Mouse (Mus musculus): ENCODE data around the gene Rfc4. TPM values are rescaled to one million over a fixed set of nuclear protein-coding genes. Genes with fewer than 3 reads are reported as not detected.

Gene Rfc4
- polyA plus RNA-seq, 1 experiment from 2014 or later: 239 TPM

Small RNA genes within 50 kb of the gene (microRNA-seq; reads per million reads assigned to microRNA genes)
- not detected for gene Gm49346 (ENCODE audit: insufficient number of aligned reads)

Other genes with a start within 250 kb of the Rfc4 start
- gene Ahsg, start 236.5 kb downstream of the Rfc4 start, polyA plus RNA-seq (2014; fragmentation: Nextera tagmentation; extraction: Ambion mirVana): not detected in 2 replicates
- not detected in 2 replicates for gene Fetub, start 209.4 kb downstream of the Rfc4 start, polyA plus RNA-seq (2014; fragmentation: Nextera tagmentation; extraction: Ambion mirVana)
- 0.32 TPM in 1 of 2 replicates, not detected in the other for gene Hrg, start 176.7 kb downstream of the Rfc4 start, polyA plus RNA-seq (2014; fragmentation: Nextera tagmentation; extraction: Ambion mirVana)
- not detected in 2 replicates for gene Kng2, start 98.3 kb downstream of the Rfc4 start, polyA plus RNA-seq (2014; fragmentation: Nextera tagmentation; extraction: Ambion mirVana)
- gene Kng1, start 69.9 kb downstream of the Rfc4 start, polyA plus RNA-seq (2014; fragmentation: Nextera tagmentation; extraction: Ambion mirVana): not detected in 2 replicates
- gene Eif4a2, start 20.3 kb downstream of the Rfc4 start, polyA plus RNA-seq (2014; fragmentation: Nextera tagmentation; extraction: Ambion mirVana): 204 TPM in 2 replicates
- not detected in 2 replicates for gene Adipoq, start 18.8 kb upstream of the Rfc4 start, polyA plus RNA-seq (2014; fragmentation: Nextera tagmentation; extraction: Ambion mirVana)
- gene St6gal1, start 97.0 kb upstream of the Rfc4 start, polyA plus RNA-seq (2014; fragmentation: Nextera tagmentation; extraction: Ambion mirVana): 24.7 TPM in 2 replicates

Data from forebrain, embryonic 11.5 days (tissue).